Mouse (Mus musculus) urinary bladder, postnatal 4 days (tissue): ENCODE results near the gene Ovol2.

Experiments used
- DNase-seq, 2 experiments: peaks; one replicate each; pipeline ENCODE4 v3.0.0; 2021 to 2022; ENCODE audit warnings: low spot score in 2 of 2

Gene Ovol2

DNA sequence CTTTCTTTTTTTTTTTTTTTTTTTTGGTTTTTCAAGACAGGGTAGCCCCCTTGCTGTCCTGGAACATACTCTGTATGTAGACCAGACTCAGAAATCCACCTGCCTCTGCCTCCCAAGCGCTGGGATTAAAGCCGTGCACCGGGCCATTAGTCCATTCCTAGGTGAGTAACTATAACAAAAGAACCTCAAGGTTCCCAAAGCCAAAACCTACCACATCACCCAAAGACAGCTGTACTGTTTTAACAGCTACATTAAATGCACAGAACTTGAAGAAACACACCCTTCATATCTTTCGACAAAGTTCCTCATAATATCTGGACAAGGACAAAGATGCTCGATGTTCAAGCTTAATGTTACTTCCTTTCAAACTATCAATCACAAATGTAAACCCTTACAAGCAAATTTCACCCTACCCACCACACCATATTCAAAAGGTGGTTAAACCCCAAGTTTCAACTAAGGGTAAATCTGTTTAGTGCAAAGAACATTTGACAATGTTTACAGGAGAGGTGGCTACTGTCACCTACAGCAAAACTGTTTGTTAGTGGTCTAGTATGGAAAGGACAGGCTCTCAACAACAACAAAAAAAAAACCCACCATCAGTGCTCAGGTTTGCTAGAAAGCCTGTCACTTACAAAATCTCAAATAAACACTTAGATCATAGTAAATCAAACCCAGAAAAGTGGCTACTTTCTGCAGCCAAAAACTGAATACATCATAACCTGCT, 64.8 kb downstream of the Ovol2 start:
- no peak for DNase-seq

- no peak for DNase-seq
Observed at GRCm38 (mm10) chr2:144265916-144266683, 65.8 kb downstream of the Ovol2 start.

GRCm38 (mm10) chr2:144265120-144265488, 66.8 kb downstream of the Ovol2 start:
- no peak for DNase-seq

- no peak for DNase-seq
Observed at GRCm38 (mm10) chr2:144264398-144265119, 67.4 kb downstream of the Ovol2 start.

- no peak for DNase-seq
Observed at GRCm38 (mm10) chr2:144262837-144263236, 69.1 kb downstream of the Ovol2 start.
